Mouse (Mus musculus) spleen, adult 2 months (tissue): ENCODE measurements at regions not wholly inside any gene's neighbourhood (a gene's known extent, or its start where the extent isn't known, plus 50 kb on each side); places are given as distances from the start of the nearest gene placed in this dataset.
A peak's percentile ranks its signal among the peaks of the same experiment; 100 is the strongest.
"Not testable (repeated sequence)": the region's sequence is repeated elsewhere in the genome, so short reads cannot be mapped to it uniquely, and the experiment has no call there.

Experiments
- DNase-seq, 2 experiments: peaks; one replicate each; pipeline versions ENCODE4 v3.0.0 to v3.0.0-alpha.2; 2012 to 2021; ENCODE audit warnings: low spot score in 2 of 2, low read depth in 1 of 2
- H3K27ac ChIP-seq: fragments of 200-500 bp; 2 replicates; pipeline ENCODE4 v1.5.1; 2012; ENCODE audit warnings: low read length, inconsistent platforms; ENCODE audit not compliant: insufficient read depth
- H3K27me3 ChIP-seq: fragments of 200-500 bp; 2 replicates; pipeline ENCODE4 v1.6.1; 2012; ENCODE audit warnings: mild to moderate bottlenecking, moderate library complexity, low read length, inconsistent platforms; ENCODE audit not compliant: control insufficient read depth, insufficient read depth
- H3K36me3 ChIP-seq: fragments of 200-500 bp; 2 replicates; pipeline ENCODE4 v1.6.1; 2012; ENCODE audit warnings: mild to moderate bottlenecking, low read length, inconsistent platforms; ENCODE audit not compliant: control insufficient read depth, insufficient read depth
- H3K4me1 ChIP-seq: fragments of 200-500 bp; 2 replicates; pipeline ENCODE4 v1.6.1; 2011; ENCODE audit warnings: inconsistent platforms; ENCODE audit not compliant: control insufficient read depth, insufficient read depth, insufficient read length
- H3K4me3 ChIP-seq: fragments of 200-500 bp; 2 replicates; pipeline ENCODE4 v1.5.1; 2011; ENCODE audit warnings: mild to moderate bottlenecking, inconsistent platforms; ENCODE audit not compliant: insufficient read depth, insufficient read length; ENCODE audit errors: extremely low read depth
- CTCF ChIP-seq: fragments of 200-500 bp; IDR thresholded peaks from 2 replicates; pipeline ENCODE4 v1.5.1; 2011; ENCODE audit warnings: mild to moderate bottlenecking, inconsistent platforms; ENCODE audit not compliant: insufficient read depth, insufficient read length, insufficient replicate concordance; ENCODE audit errors: extremely low read depth
- POLR2A ChIP-seq: fragments of 200-500 bp; IDR thresholded peaks from 2 replicates; pipeline ENCODE4 v1.6.1; 2011; ENCODE audit warnings: low read depth, low read length, inconsistent platforms
- WGBS: fragments of 180-500 bp; shearing (Covaris S2); methylation state at CpG from one replicate; pipeline ENCODE4 v1.1.7; 2018; 5-methylcytosine and 5-hydroxymethylcytosine counted together

GRCm38 (mm10) chr6:37730500-37731239 lies 139.9 kb upstream of the Trim24 start:
- no peaks in the 10 kb centered on the region for H3K4me1 ChIP-seq
- H3K36me3 ChIP-seq: no peaks in the 10 kb centered on the region
- no peak overlapping the region for H3K27ac ChIP-seq
- no peak overlapping the region for H3K4me3 ChIP-seq
- TF ChIP-seq POLR2A (no peak), CTCF (no peak)
- H3K27me3 ChIP-seq: no peaks in the 10 kb centered on the region
- DNase-seq: no peak
- WGBS: 71% methylated on average over 8 of the region's 8 CpGs

- H3K36me3 ChIP-seq: no peaks in the 10 kb centered on the region
- no peaks in the 10 kb centered on the region for H3K4me1 ChIP-seq
- H3K4me3 ChIP-seq: no peak overlapping the region
- WGBS: 7% methylated on average over 10 of the region's 10 CpGs
- no peaks in the 10 kb centered on the region for H3K27me3 ChIP-seq
- DNase-seq: peak; percentile 59 to 79
- no peak for TF ChIP-seq POLR2A
- TF ChIP-seq CTCF: no peak
- no peak overlapping the region for H3K27ac ChIP-seq
Observed at GRCm38 (mm10) chr6:37732385-37732784, 138.2 kb upstream of the Trim24 start.

DNA sequence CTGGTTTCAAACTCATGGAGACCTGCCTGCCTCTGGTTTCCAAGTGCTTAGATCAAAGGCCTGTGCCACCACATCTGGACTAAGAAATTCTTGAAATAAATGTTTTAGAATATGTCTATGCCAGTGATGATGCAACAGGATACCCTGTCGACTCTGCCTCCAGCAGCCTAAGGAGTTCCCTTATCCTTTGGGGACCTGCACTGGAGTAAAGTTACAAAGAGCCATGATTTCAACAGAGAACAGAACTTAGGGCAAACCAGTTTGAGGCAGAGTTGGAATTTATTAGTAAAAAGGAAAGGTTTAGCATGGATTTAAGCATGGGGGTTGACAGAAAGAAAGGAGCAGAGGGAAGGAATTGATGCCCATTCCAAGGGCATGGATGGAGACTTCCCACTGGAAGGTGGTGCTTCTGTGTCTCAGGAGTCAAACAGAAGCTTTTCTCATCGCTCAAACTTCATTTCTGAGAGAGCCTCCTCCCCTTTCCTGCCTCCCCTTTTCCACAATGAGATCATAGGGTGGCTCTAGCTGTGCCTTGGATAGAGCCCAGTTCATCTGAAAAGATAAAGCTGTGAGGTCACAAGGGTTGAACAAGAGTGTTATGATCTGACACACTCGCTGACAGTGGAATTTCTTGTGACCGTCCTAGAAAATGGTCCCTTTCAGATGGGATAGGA lies 135.2 kb upstream of the Trim24 start:
- TF ChIP-seq POLR2A (no peak), CTCF (no peak)
- DNase-seq: no peak
- no peak overlapping the region for H3K27ac ChIP-seq

DNA sequence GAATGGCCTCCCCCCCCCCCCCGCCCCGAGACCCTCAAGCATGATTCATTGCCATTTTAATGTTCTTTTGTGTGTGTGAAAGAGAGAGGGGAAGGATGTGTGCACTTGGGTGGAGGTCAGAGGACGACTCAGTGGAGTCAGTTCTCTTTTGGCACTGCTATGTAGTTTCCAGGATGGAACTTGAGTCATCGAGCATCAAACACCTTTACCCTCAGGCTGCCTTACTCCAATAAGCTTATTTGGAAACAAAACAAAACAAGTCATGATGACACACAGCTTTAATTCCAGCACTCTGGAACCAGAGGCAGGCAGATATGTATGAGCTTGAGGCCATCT lies 134.7 kb upstream of the Trim24 start:
- no peaks in the 10 kb centered on the region for H3K36me3 ChIP-seq
- TF ChIP-seq POLR2A (no peak), CTCF (no peak)
- no peaks in the 10 kb centered on the region for H3K4me1 ChIP-seq
- H3K4me3 ChIP-seq: no peak overlapping the region
- no peaks in the 10 kb centered on the region for H3K27me3 ChIP-seq
- no peak for DNase-seq
- 78% methylated on average over 4 of the region's 4 CpGs for WGBS
- no peak overlapping the region for H3K27ac ChIP-seq

More for the DNA sequence above, 135.2 kb upstream of the Trim24 start:
- H3K4me3 ChIP-seq: no peak overlapping the region
- H3K36me3 ChIP-seq: no peaks in the 10 kb centered on the region
- 81% methylated on average over 4 of the region's 4 CpGs for WGBS
- no peaks in the 10 kb centered on the region for H3K27me3 ChIP-seq
- no peaks in the 10 kb centered on the region for H3K4me1 ChIP-seq

DNA sequence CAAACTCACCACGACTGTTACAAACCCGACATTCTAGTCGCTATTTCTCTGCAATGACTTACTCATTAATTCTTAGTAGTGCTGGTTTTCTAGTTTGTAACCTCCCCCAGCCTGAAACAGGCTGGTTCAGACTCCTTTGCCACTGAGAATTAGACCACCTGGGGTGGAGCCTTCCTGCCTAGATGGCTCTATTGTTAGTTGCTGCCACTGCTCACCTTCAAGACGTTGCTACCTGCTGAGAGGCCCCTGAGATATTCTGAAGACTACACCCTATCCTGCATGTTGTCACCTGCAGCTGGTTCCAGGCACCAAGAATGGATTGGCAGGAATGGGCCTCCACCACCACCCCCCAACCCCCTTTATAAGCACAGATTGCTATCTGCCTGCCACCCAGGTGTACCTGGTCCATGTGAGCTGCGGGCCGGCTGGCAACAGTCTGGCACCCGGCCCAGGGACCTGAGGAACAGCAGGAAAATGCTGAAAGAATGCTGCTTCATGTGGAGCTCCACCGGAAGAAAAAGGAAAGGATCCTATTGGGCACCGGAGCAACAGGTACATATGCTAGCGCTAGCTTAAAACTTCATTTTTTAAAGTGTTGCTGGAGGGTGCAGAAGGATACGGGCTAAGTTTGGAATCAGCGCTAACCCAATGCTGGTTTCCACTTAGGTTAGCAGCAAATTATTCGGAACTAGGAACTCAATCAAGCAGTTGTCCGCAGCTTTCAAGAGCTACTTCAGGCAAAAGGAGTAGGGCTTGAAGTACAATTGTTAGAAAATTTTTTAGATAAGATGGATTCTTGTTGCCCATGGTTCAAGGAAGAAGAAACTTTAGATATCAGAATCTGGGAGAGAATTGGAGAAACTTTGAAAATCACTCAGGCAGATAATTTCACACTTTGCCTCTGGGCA lies 129.4 kb upstream of the Trim24 start:
- H3K4me3 ChIP-seq: no peak overlapping the region
- no peak for TF ChIP-seq CTCF
- no peak for TF ChIP-seq POLR2A
- DNase-seq: no peak
- WGBS: 93% methylated on average over 14 of the region's 14 CpGs
- H3K27ac ChIP-seq: no peak overlapping the region
- H3K4me1 ChIP-seq: 0 out of 2 replicates have a peak, but pooled peaks cover 2% of the 10 kb centered on the region
- H3K36me3 ChIP-seq: no peaks in the 10 kb centered on the region
- no peaks in the 10 kb centered on the region for H3K27me3 ChIP-seq

- H3K27me3 ChIP-seq, H3K4me1 ChIP-seq, H3K27ac ChIP-seq, H3K4me3 ChIP-seq, H3K36me3 ChIP-seq: not testable (repeated sequence)
- 51% methylated on average over 7 of the region's 7 CpGs for WGBS
- peak in 1 of 2 experiments; percentile 12 for DNase-seq
Observed at GRCm38 (mm10) chr6:37741916-37742315, 128.7 kb upstream of the Trim24 start.
